Mouse (Mus musculus) heart, postnatal 0 days (tissue): ENCODE data around the gene BC117090.
"Not testable (repeated sequence)": the region's sequence is repeated elsewhere in the genome, so short reads cannot be mapped to it uniquely, and the experiment has no call there.

Source experiments
- CTCF ChIP-seq: IDR thresholded peaks from 2 replicates; pipeline ENCODE4 v1.5.1; 2016; ENCODE audit warnings: antibody characterized with exemption, control low read depth, low read depth
- EP300 ChIP-seq: IDR thresholded peaks from 2 replicates; pipeline ENCODE4 v1.6.1; 2016; ENCODE audit warnings: antibody characterized with exemption, low read depth

DNA sequence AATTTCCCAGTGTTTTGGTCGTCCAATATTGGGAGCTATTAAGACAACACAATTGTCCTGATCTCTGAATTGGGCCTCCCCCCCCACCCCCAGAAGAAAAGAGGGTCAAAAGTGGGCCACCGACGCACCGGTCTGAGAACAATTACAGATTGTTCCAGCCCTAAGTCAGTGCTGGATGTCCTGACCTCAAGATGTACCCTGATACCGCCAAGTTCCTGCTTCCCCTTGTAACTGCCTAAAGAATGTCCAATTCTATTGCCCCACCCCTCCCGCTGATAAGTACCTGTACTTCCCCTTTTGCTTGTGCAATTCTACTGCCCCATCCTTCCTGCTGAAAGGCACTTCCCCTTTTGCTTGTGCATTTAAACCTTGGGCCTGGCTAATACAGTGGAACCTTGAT, 18.0 kb downstream of the BC117090 start:
- TF ChIP-seq CTCF, EP300: not testable (repeated sequence)
